Mouse (Mus musculus) midbrain, embryonic 15.5 days (tissue): ENCODE data around the gene Tubd1. TPM values are rescaled to one million over a fixed set of nuclear protein-coding genes. Genes with fewer than 3 reads are reported as not detected.

Source experiments
- ATAC-seq: fragments of 200-750 bp; cut with Nextera tagmentation; replicated peaks from 2 replicates; pipeline ENCODE4 v1.8.0; 2017; ENCODE audit warnings: moderate TSS enrichment
- H3K27ac ChIP-seq: fragments of 300-500 bp; sonication (generic); 2 replicates; pipeline ENCODE4 v1.5.1; 2015; ENCODE audit warnings: mild to moderate bottlenecking, inconsistent platforms
- H3K27me3 ChIP-seq: fragments of 300-500 bp; sonication (generic); replicated peaks from 2 replicates; pipeline ENCODE4 v1.6.1; 2015; ENCODE audit warnings: inconsistent platforms
- H3K36me3 ChIP-seq: fragments of 300-500 bp; sonication (generic); replicated peaks from 2 replicates; pipeline ENCODE4 v1.6.1; 2015; ENCODE audit warnings: inconsistent platforms
- H3K4me1 ChIP-seq: fragments of 300-500 bp; sonication (generic); 2 replicates; pipeline ENCODE4 v1.6.1; 2015; ENCODE audit warnings: inconsistent platforms
- H3K4me2 ChIP-seq: fragments of 300-500 bp; sonication (generic); 2 replicates; pipeline ENCODE4 v1.6.1; 2015; ENCODE audit warnings: inconsistent platforms, mild to moderate bottlenecking, moderate library complexity
- H3K4me3 ChIP-seq: fragments of 300-500 bp; sonication (generic); 2 replicates; pipeline ENCODE4 v1.5.1; 2015; ENCODE audit warnings: mild to moderate bottlenecking, inconsistent platforms
- H3K9ac ChIP-seq: fragments of 300-500 bp; sonication (generic); 2 replicates; pipeline ENCODE4 v1.6.1; 2015; ENCODE audit warnings: mild to moderate bottlenecking, inconsistent platforms
- H3K9me3 ChIP-seq: fragments of 300-500 bp; sonication (generic); 2 replicates; pipeline ENCODE4 v1.6.1; 2016; ENCODE audit warnings: inconsistent platforms
- WGBS: fragments of 180-500 bp; shearing (Covaris S2); methylation state at CpG from one replicate; pipeline ENCODE4 v1.1.7; 2015; ENCODE audit warnings: mixed read lengths; 5-methylcytosine and 5-hydroxymethylcytosine counted together
- polyA plus RNA-seq: library from polyadenylated mRNA; unstranded; fragments of >200 nt; fragmentation: Nextera tagmentation; extraction: Ambion mirVana; gene quantifications from 2 replicates; pipeline ENCODE4 v1.2.1, GENCODE M21; 2015

Gene Tubd1
- polyA plus RNA-seq, 1 experiment from 2014 or later: 6.9 TPM

- H3K4me3 ChIP-seq: no peak overlapping the region
- no peak for ATAC-seq
- WGBS: 90% methylated on average over 9 of the region's 9 CpGs
- no peaks in the 10 kb centered on the region for H3K36me3 ChIP-seq
- H3K27ac ChIP-seq: no peak overlapping the region
- no peaks in the 10 kb centered on the region for H3K9me3 ChIP-seq
- no peaks in the 10 kb centered on the region for H3K27me3 ChIP-seq
- no peak overlapping the region for H3K9ac ChIP-seq
- no peak overlapping the region for H3K4me2 ChIP-seq
- no peaks in the 10 kb centered on the region for H3K4me1 ChIP-seq
These were observed 35.7 kb downstream of the Tubd1 start for GRCm38 (mm10) chr11:86580319-86581113.

GRCm38 (mm10) chr11:86581250-86581753 is 36.5 kb downstream of the Tubd1 start:
- Histone ChIP-seq H3K4me3 (no peak overlapping the region), H3K36me3 (no peaks in the 10 kb centered on the region), H3K9me3 (no peaks in the 10 kb centered on the region), H3K27ac (no peak overlapping the region), H3K9ac (no peak overlapping the region), H3K27me3 (no peaks in the 10 kb centered on the region), H3K4me1 (no peaks in the 10 kb centered on the region), H3K4me2 (no peak overlapping the region)
- no peak for ATAC-seq
- WGBS: 81% methylated on average over 11 of the region's 11 CpGs

- no peaks in the 10 kb centered on the region for H3K9me3 ChIP-seq
- no peaks in the 10 kb centered on the region for H3K36me3 ChIP-seq
- no peak for ATAC-seq
- 93% methylated on average over 12 of the region's 12 CpGs for WGBS
- H3K4me2 ChIP-seq: no peak overlapping the region
- H3K4me3 ChIP-seq: no peak overlapping the region
- no peak overlapping the region for H3K9ac ChIP-seq
- no peak overlapping the region for H3K27ac ChIP-seq
- H3K27me3 ChIP-seq: no peaks in the 10 kb centered on the region
- peaks cover 5% of the 10 kb centered on the region; the same call in 1 of the 2 replicates for H3K4me1 ChIP-seq
These were observed 37.3 kb downstream of the Tubd1 start for GRCm38 (mm10) chr11:86581943-86582542.

GRCm38 (mm10) chr11:86582543-86583260 is 37.9 kb downstream of the Tubd1 start:
- Histone ChIP-seq H3K27ac (no peak overlapping the region), H3K36me3 (no peaks in the 10 kb centered on the region), H3K4me2 (no peak overlapping the region), H3K9me3 (no peaks in the 10 kb centered on the region), H3K27me3 (no peaks in the 10 kb centered on the region), H3K9ac (no peak overlapping the region), H3K4me3 (no peak overlapping the region), H3K4me1 (peaks cover 9% of the 10 kb centered on the region; the same call in 1 of the 2 replicates)
- WGBS: 88% methylated on average over 7 of the region's 7 CpGs
- ATAC-seq: no peak

- no peak overlapping the region for H3K9ac ChIP-seq
- H3K4me3 ChIP-seq: no peak overlapping the region
- no peaks in the 10 kb centered on the region for H3K27me3 ChIP-seq
- H3K27ac ChIP-seq: no peak overlapping the region
- H3K4me2 ChIP-seq: no peak overlapping the region
- WGBS: 96% methylated on average over 3 of the region's 3 CpGs
- no peaks in the 10 kb centered on the region for H3K36me3 ChIP-seq
- no peaks in the 10 kb centered on the region for H3K9me3 ChIP-seq
- no peak for ATAC-seq
- peaks cover 9% of the 10 kb centered on the region; the same call in 1 of the 2 replicates for H3K4me1 ChIP-seq
These were observed 38.6 kb downstream of the Tubd1 start for GRCm38 (mm10) chr11:86583313-86583825.

- no peak overlapping the region for H3K4me3 ChIP-seq
- 91% methylated on average over 14 of the region's 14 CpGs for WGBS
- H3K27me3 ChIP-seq: no peaks in the 10 kb centered on the region
- H3K9me3 ChIP-seq: no peaks in the 10 kb centered on the region
- H3K4me2 ChIP-seq: no peak overlapping the region
- peaks cover 9% of the 10 kb centered on the region; the same call in 1 of the 2 replicates for H3K4me1 ChIP-seq
- H3K27ac ChIP-seq: no peak overlapping the region
- no peak overlapping the region for H3K9ac ChIP-seq
- ATAC-seq: no peak
- no peaks in the 10 kb centered on the region for H3K36me3 ChIP-seq
These were observed 39.5 kb downstream of the Tubd1 start for GRCm38 (mm10) chr11:86583990-86584897.

GRCm38 (mm10) chr11:86584898-86585597 is 40.3 kb downstream of the Tubd1 start:
- H3K36me3 ChIP-seq: no peaks in the 10 kb centered on the region
- WGBS: 56% methylated on average over 7 of the region's 7 CpGs
- no peak for ATAC-seq
- H3K4me2 ChIP-seq: no peak overlapping the region
- H3K27ac ChIP-seq: no peak overlapping the region
- H3K9me3 ChIP-seq: no peaks in the 10 kb centered on the region
- H3K4me1 ChIP-seq: peaks cover 9% of the 10 kb centered on the region; the same call in 1 of the 2 replicates
- H3K27me3 ChIP-seq: no peaks in the 10 kb centered on the region
- H3K4me3 ChIP-seq: no peak overlapping the region
- no peak overlapping the region for H3K9ac ChIP-seq

- Histone ChIP-seq H3K4me2 (no peak overlapping the region), H3K9me3 (no peaks in the 10 kb centered on the region), H3K27ac (no peak overlapping the region), H3K27me3 (no peaks in the 10 kb centered on the region), H3K4me1 (peaks cover 9% of the 10 kb centered on the region; the same call in 1 of the 2 replicates), H3K9ac (no peak overlapping the region), H3K36me3 (no peaks in the 10 kb centered on the region), H3K4me3 (no peak overlapping the region)
- no peak for ATAC-seq
- WGBS: 43% methylated on average over 3 of the region's 3 CpGs
These were observed 40.8 kb downstream of the Tubd1 start for GRCm38 (mm10) chr11:86585598-86585984.

- Histone ChIP-seq H3K9ac (no peak overlapping the region), H3K27ac (no peak overlapping the region), H3K36me3 (no peaks in the 10 kb centered on the region), H3K27me3 (no peaks in the 10 kb centered on the region), H3K4me1 (peaks cover 9% of the 10 kb centered on the region; the same call in 1 of the 2 replicates), H3K9me3 (no peaks in the 10 kb centered on the region), H3K4me2 (peak overlapping the region; percentile 17), H3K4me3 (no peak overlapping the region)
- no peak for ATAC-seq
- WGBS: 24% methylated on average over 12 of the region's 12 CpGs
These were observed 41.5 kb downstream of the Tubd1 start for GRCm38 (mm10) chr11:86586177-86586867.

- H3K4me2 ChIP-seq: peak overlapping the region; percentile 17
- H3K9me3 ChIP-seq: no peaks in the 10 kb centered on the region
- WGBS: 16% methylated on average over 15 of the region's 15 CpGs
- peaks cover 9% of the 10 kb centered on the region; the same call in 1 of the 2 replicates for H3K4me1 ChIP-seq
- no peak overlapping the region for H3K9ac ChIP-seq
- H3K4me3 ChIP-seq: no peak overlapping the region
- H3K36me3 ChIP-seq: no peaks in the 10 kb centered on the region
- H3K27me3 ChIP-seq: no peaks in the 10 kb centered on the region
- ATAC-seq: no peak
- H3K27ac ChIP-seq: no peak overlapping the region
These were observed 42.3 kb downstream of the Tubd1 start for GRCm38 (mm10) chr11:86586868-86587792.
